Mouse (Mus musculus): ENCODE measurements around the gene Slc4a8. TPM values are rescaled to one million over a fixed set of nuclear protein-coding genes. Genes with fewer than 3 reads are reported as not detected.

The Slc4a8 gene
- polyA plus RNA-seq, 1 experiment from 2014 or later = 1.3 TPM

- H3K36me3 ChIP-seq (ENCODE audit: control insufficient read depth, insufficient read depth) = no peaks in the 10 kb centered on the region
- no peak overlapping the region for H3K9ac ChIP-seq (ENCODE audit: low read length)
- no peak overlapping the region for H3K27ac ChIP-seq (ENCODE audit: low read length)
- H3K4me1 ChIP-seq (ENCODE audit: control insufficient read depth, insufficient read depth, low read length) = no peaks in the 10 kb centered on the region
- 38% methylated on average over 12 of the region's 12 CpGs for WGBS
- no peaks in the 10 kb centered on the region for H3K9me3 ChIP-seq (replicated peaks; ENCODE audit: control insufficient read depth, low read length)
- no peak overlapping the region for H3K4me2 ChIP-seq (ENCODE audit: low read depth, low read length)
- H3K4me3 ChIP-seq (ENCODE audit: low read length) = no peak overlapping the region
- peaks cover 4% of the 10 kb centered on the region; the same call in 1 of the 2 replicates for H3K27me3 ChIP-seq (ENCODE audit: control insufficient read depth, insufficient read depth, low read length)
- ATAC-seq (replicated peaks; ENCODE audit: extremely low read depth, insufficient read depth, low FRiP score) = no peak
These were observed 77.2 kb downstream of the Slc4a8 start for GRCm38 (mm10) chr15:100838607-100839207.

- H3K4me1 ChIP-seq (ENCODE audit: control insufficient read depth, insufficient read depth, low read length) = no peaks in the 10 kb centered on the region
- H3K27me3 ChIP-seq (ENCODE audit: control insufficient read depth, insufficient read depth, low read length) = no peaks in the 10 kb centered on the region
These were observed 82.8 kb downstream of the Slc4a8 start for GRCm38 (mm10) chr15:100844336-100844735.

GRCm38 (mm10) chr15:100845049-100845879 is 83.7 kb downstream of the Slc4a8 start:
- peak; percentile 70 for ATAC-seq (replicated peaks; ENCODE audit: extremely low read depth, insufficient read depth, low FRiP score)
- Histone ChIP-seq H3K9me3 (replicated peaks; ENCODE audit: control insufficient read depth, low read length) (0 out of 2 replicates have a peak, but pooled peaks cover 5% of the 10 kb centered on the region), H3K36me3 (ENCODE audit: control insufficient read depth, insufficient read depth) (no peaks in the 10 kb centered on the region), H3K4me3 (ENCODE audit: low read length) (no peak overlapping the region), H3K27me3 (ENCODE audit: control insufficient read depth, insufficient read depth, low read length) (no peaks in the 10 kb centered on the region), H3K4me1 (ENCODE audit: control insufficient read depth, insufficient read depth, low read length) (no peaks in the 10 kb centered on the region), H3K27ac (ENCODE audit: low read length) (peak overlapping the region; percentile 61), H3K4me2 (ENCODE audit: low read depth, low read length) (no peak overlapping the region), H3K9ac (ENCODE audit: low read length) (no peak overlapping the region)
- WGBS = 36% methylated on average over 26 of the region's 26 CpGs

More at GRCm38 (mm10) chr15:100844336-100844735, 82.8 kb downstream of the Slc4a8 start:
- no peak overlapping the region for H3K4me3 ChIP-seq (ENCODE audit: low read length)
- H3K9ac ChIP-seq (ENCODE audit: low read length) = no peak overlapping the region
- H3K4me2 ChIP-seq (ENCODE audit: low read depth, low read length) = no peak overlapping the region
- H3K27ac ChIP-seq (ENCODE audit: low read length) = no peak overlapping the region
- 73% methylated on average over 7 of the region's 7 CpGs for WGBS
- 0 out of 2 replicates have a peak, but pooled peaks cover 5% of the 10 kb centered on the region for H3K9me3 ChIP-seq (replicated peaks; ENCODE audit: control insufficient read depth, low read length)
- no peak for ATAC-seq (replicated peaks; ENCODE audit: extremely low read depth, insufficient read depth, low FRiP score)
- no peaks in the 10 kb centered on the region for H3K36me3 ChIP-seq (ENCODE audit: control insufficient read depth, insufficient read depth)

- no peak for ATAC-seq (replicated peaks; ENCODE audit: extremely low read depth, insufficient read depth, low FRiP score)
- no peak overlapping the region for H3K9ac ChIP-seq (ENCODE audit: low read length)
- H3K4me2 ChIP-seq (ENCODE audit: low read depth, low read length) = no peak overlapping the region
- H3K9me3 ChIP-seq (replicated peaks; ENCODE audit: control insufficient read depth, low read length) = 0 out of 2 replicates have a peak, but pooled peaks cover 5% of the 10 kb centered on the region
- 82% methylated on average over 6 of the region's 6 CpGs for WGBS
- H3K4me3 ChIP-seq (ENCODE audit: low read length) = no peak overlapping the region
- no peaks in the 10 kb centered on the region for H3K36me3 ChIP-seq (ENCODE audit: control insufficient read depth, insufficient read depth)
- H3K4me1 ChIP-seq (ENCODE audit: control insufficient read depth, insufficient read depth, low read length) = no peaks in the 10 kb centered on the region
- no peak overlapping the region for H3K27ac ChIP-seq (ENCODE audit: low read length)
- H3K27me3 ChIP-seq (ENCODE audit: control insufficient read depth, insufficient read depth, low read length) = no peaks in the 10 kb centered on the region
These were observed 85.6 kb downstream of the Slc4a8 start for GRCm38 (mm10) chr15:100847193-100847592.

GRCm38 (mm10) chr15:100857586-100857985 is 96.0 kb downstream of the Slc4a8 start:
- no peaks in the 10 kb centered on the region for H3K4me1 ChIP-seq (ENCODE audit: control insufficient read depth, insufficient read depth, low read length)
- WGBS = 46% methylated on average over 3 of the region's 3 CpGs
- ATAC-seq (replicated peaks; ENCODE audit: extremely low read depth, insufficient read depth, low FRiP score) = no peak

GRCm38 (mm10) chr15:100860856-100861255 is 99.3 kb downstream of the Slc4a8 start:
- Histone ChIP-seq H3K9me3 (replicated peaks; ENCODE audit: control insufficient read depth, low read length) (0 out of 2 replicates have a peak, but pooled peaks cover 3% of the 10 kb centered on the region), H3K4me3 (ENCODE audit: low read length) (no peak overlapping the region), H3K36me3 (ENCODE audit: control insufficient read depth, insufficient read depth) (no peaks in the 10 kb centered on the region), H3K4me2 (ENCODE audit: low read depth, low read length) (no peak overlapping the region), H3K9ac (ENCODE audit: low read length) (no peak overlapping the region), H3K27ac (ENCODE audit: low read length) (no peak overlapping the region), H3K4me1 (ENCODE audit: control insufficient read depth, insufficient read depth, low read length) (no peaks in the 10 kb centered on the region), H3K27me3 (ENCODE audit: control insufficient read depth, insufficient read depth, low read length) (peaks cover 6% of the 10 kb centered on the region)
- no peak for ATAC-seq (replicated peaks; ENCODE audit: extremely low read depth, insufficient read depth, low FRiP score)
- 25% methylated on average over 5 of the region's 5 CpGs for WGBS

More at GRCm38 (mm10) chr15:100857586-100857985, 96.0 kb downstream of the Slc4a8 start:
- no peak overlapping the region for H3K4me2 ChIP-seq (ENCODE audit: low read depth, low read length)
- no peak overlapping the region for H3K27ac ChIP-seq (ENCODE audit: low read length)
- H3K36me3 ChIP-seq (ENCODE audit: control insufficient read depth, insufficient read depth) = no peaks in the 10 kb centered on the region
- H3K9me3 ChIP-seq (replicated peaks; ENCODE audit: control insufficient read depth, low read length) = no peaks in the 10 kb centered on the region
- H3K27me3 ChIP-seq (ENCODE audit: control insufficient read depth, insufficient read depth, low read length) = peaks cover 6% of the 10 kb centered on the region
- H3K4me3 ChIP-seq (ENCODE audit: low read length) = no peak overlapping the region
- H3K9ac ChIP-seq (ENCODE audit: low read length) = no peak overlapping the region

- Histone ChIP-seq H3K4me1 (ENCODE audit: control insufficient read depth, insufficient read depth, low read length) (peaks cover 4% of the 10 kb centered on the region), H3K27ac (ENCODE audit: low read length) (no peak overlapping the region), H3K36me3 (ENCODE audit: control insufficient read depth, insufficient read depth) (no peaks in the 10 kb centered on the region), H3K9ac (ENCODE audit: low read length) (no peak overlapping the region), H3K9me3 (replicated peaks; ENCODE audit: control insufficient read depth, low read length) (0 out of 2 replicates have a peak, but pooled peaks cover 5% of the 10 kb centered on the region), H3K4me2 (ENCODE audit: low read depth, low read length) (no peak overlapping the region), H3K27me3 (ENCODE audit: control insufficient read depth, insufficient read depth, low read length) (peaks cover 30% of the 10 kb centered on the region), H3K4me3 (ENCODE audit: low read length) (no peak overlapping the region)
- ATAC-seq (replicated peaks; ENCODE audit: extremely low read depth, insufficient read depth, low FRiP score) = no peak
- 44% methylated on average over 3 of the region's 3 CpGs for whole genome bisulfite sequencing
These were observed 104.0 kb downstream of the Slc4a8 start for GRCm38 (mm10) chr15:100865556-100865955.

GRCm38 (mm10) chr15:100869558-100869957 is 108.0 kb downstream of the Slc4a8 start, which contains the start of gene Scn8a:
Gene Scn8a, plus strand, starts transcription at chr15:100869858.
- ATAC-seq (replicated peaks; ENCODE audit: extremely low read depth, insufficient read depth, low FRiP score) = no peak
- Histone ChIP-seq H3K4me3 (ENCODE audit: low read length) (peak within 1 kb of the TSS; percentile 64), H3K9me3 (replicated peaks; ENCODE audit: control insufficient read depth, low read length) (0 out of 2 replicates have a peak, but pooled peaks cover 5% of the 10 kb centered on the region), H3K36me3 (ENCODE audit: control insufficient read depth, insufficient read depth) (no peaks in the 10 kb centered on the region), H3K9ac (ENCODE audit: low read length) (no peak within 1 kb of the TSS), H3K27ac (ENCODE audit: low read length) (no peak within 1 kb of the TSS), H3K4me1 (ENCODE audit: control insufficient read depth, insufficient read depth, low read length) (peaks cover 4% of the 10 kb centered on the region), H3K4me2 (ENCODE audit: low read depth, low read length) (peak within 1 kb of the TSS; percentile 79), H3K27me3 (ENCODE audit: control insufficient read depth, insufficient read depth, low read length) (peaks cover 56% of the 10 kb centered on the region)
- WGBS = 76% methylated on average over 7 of the region's 7 CpGs

All from heart, embryonic 16.5 days (tissue).